Mouse (Mus musculus): Measurements from ENCODE around the gene Csf2ra.
"Not testable (repeated sequence)": the region's sequence is repeated elsewhere in the genome, so short reads cannot be mapped to it uniquely, and the experiment has no call there.

Csf2ra gene

GRCm38 (mm10) chr19:61224678-61225525, 3.3 kb downstream of the Csf2ra start:
- peak; percentile 33 for DNase-seq (ENCODE audit: extremely low spot score)

- no peak for DNase-seq (ENCODE audit: extremely low spot score)
These were observed 4.4 kb downstream of the Csf2ra start for GRCm38 (mm10) chr19:61223706-61224328.

GRCm38 (mm10) chr19:61207506-61207905, 20.7 kb downstream of the Csf2ra start:
- not testable (repeated sequence) for DNase-seq (ENCODE audit: extremely low spot score)

- DNase-seq (ENCODE audit: extremely low spot score) = peak; percentile 24
These were observed 28.4 kb downstream of the Csf2ra start for GRCm38 (mm10) chr19:61199836-61200235.

GRCm38 (mm10) chr19:61199316-61199715, 28.9 kb downstream of the Csf2ra start:
- DNase-seq (ENCODE audit: extremely low spot score) = peak; percentile 98

- DNase-seq (ENCODE audit: extremely low spot score) = not testable (repeated sequence)
These were observed 44.6 kb downstream of the Csf2ra start, which contains the start of gene Gm6020 for GRCm38 (mm10) chr19:61183590-61183989. Gene Gm6020, plus strand, starts transcription at chr19:61183890.

GRCm38 (mm10) chr19:61175756-61176324, 52.4 kb downstream of the Csf2ra start, which contains the start of gene Gm7102:
Gene Gm7102, minus strand, starts transcription at chr19:61176309.
- DNase-seq (ENCODE audit: extremely low spot score) = peak; percentile 32

All from embryo, embryonic 9.5 days (tissue).